Mouse (Mus musculus) urinary bladder, postnatal 36 days (tissue): ENCODE data around the gene Ror1.

Experiments
- DNase-seq, 2 experiments: peaks; one replicate each; pipeline ENCODE4 v3.0.0; 2022; ENCODE audit warnings: low spot score in 2 of 2, mixed read lengths in 1 of 2

Gene Ror1

GRCm38 (mm10) chr4:100116366-100116765, 20.8 kb downstream of the Ror1 start:
- DNase-seq: no peak

GRCm38 (mm10) chr4:100118676-100119075, 23.1 kb downstream of the Ror1 start:
- no peak for DNase-seq

- DNase-seq: no peak
Measured at GRCm38 (mm10) chr4:100119431-100119830, 23.8 kb downstream of the Ror1 start.

- DNase-seq: no peak
Measured at GRCm38 (mm10) chr4:100120547-100120946, 25.0 kb downstream of the Ror1 start.

GRCm38 (mm10) chr4:100122436-100122835, 26.8 kb downstream of the Ror1 start:
- DNase-seq: no peak

- DNase-seq: no peak
Measured at GRCm38 (mm10) chr4:100123519-100123918, 27.9 kb downstream of the Ror1 start.

GRCm38 (mm10) chr4:100124056-100124455, 28.5 kb downstream of the Ror1 start:
- no peak for DNase-seq

- DNase-seq: no peak
Measured at GRCm38 (mm10) chr4:100124935-100125334, 29.3 kb downstream of the Ror1 start.

- DNase-seq: no peak
Measured at GRCm38 (mm10) chr4:100126531-100127310, 31.1 kb downstream of the Ror1 start.

- DNase-seq: no peak
Measured at GRCm38 (mm10) chr4:100128026-100128922, 32.7 kb downstream of the Ror1 start.

GRCm38 (mm10) chr4:100129201-100129600, 33.6 kb downstream of the Ror1 start:
- DNase-seq: no peak

- peak in 1 of 2 experiments; percentile 12 for DNase-seq
Measured at GRCm38 (mm10) chr4:100130771-100131475, 35.3 kb downstream of the Ror1 start.

GRCm38 (mm10) chr4:100131488-100131887, 35.9 kb downstream of the Ror1 start:
- DNase-seq: no peak

GRCm38 (mm10) chr4:100132261-100132660, 36.7 kb downstream of the Ror1 start:
- no peak for DNase-seq

- DNase-seq: no peak
Measured at GRCm38 (mm10) chr4:100136046-100136445, 40.5 kb downstream of the Ror1 start.

GRCm38 (mm10) chr4:100137102-100137835, 41.7 kb downstream of the Ror1 start:
- DNase-seq: no peak

GRCm38 (mm10) chr4:100141626-100142025, 46.0 kb downstream of the Ror1 start:
- no peak for DNase-seq

- DNase-seq: no peak
Measured at GRCm38 (mm10) chr4:100144744-100145143, 49.2 kb downstream of the Ror1 start.

GRCm38 (mm10) chr4:100150797-100151196, 55.2 kb downstream of the Ror1 start:
- no peak for DNase-seq

GRCm38 (mm10) chr4:100154560-100155130, 59.1 kb downstream of the Ror1 start:
- no peak for DNase-seq

GRCm38 (mm10) chr4:100155731-100156130, 60.1 kb downstream of the Ror1 start:
- DNase-seq: no peak
